Comparison of ENCODE assay signal across 16 mouse cellular contexts in genomic region chr7:74172504-74173229, GRCm38 (mm10).
DNase-seq lines count a peak whose midpoint lies in the region; ATAC-seq and TF ChIP-seq lines count a peak whose summit lies in the region.
"Had no signal": no experiment of that assay in that cellular context is flagged by ENCODE, and none has a peak within 500 bp of the region (broad histone marks: within the 10 kb centered on the region; RNA-seq: fewer than 3 reads in every experiment).

No protein-coding gene starts in this region.

- H3K27ac ChIP-seq in heart, embryonic 10.5 days = peak overlapping the region; percentile 29; the same call in 1 of the 2 replicates
- H3K27ac ChIP-seq in embryonic facial prominence, embryonic 14.5 days (replicated peaks; ENCODE audit: low read depth, low read length) = no peak overlapping the region
- H3K27ac ChIP-seq in lung, postnatal 0 days (ENCODE audit: low read length) = no peak overlapping the region
- H3K27ac ChIP-seq in hindbrain, postnatal 0 days = no peak overlapping the region
- no peak overlapping the region for H3K27ac ChIP-seq in hindbrain, embryonic 13.5 days
- H3K27ac ChIP-seq: embryonic facial prominence, embryonic 13.5 days; neural tube, embryonic 12.5 days had no signal

- DNase-seq in heart, embryonic 10.5 days (ENCODE audit: low spot score) = no peak
- no peak for DNase-seq in heart, adult 18-20 months
- DNase-seq in Muller cell, postnatal 12 days (ENCODE audit: inconsistent ontology term) = peak; percentile 32
- peak; percentile 82 for DNase-seq in embryonic facial prominence, embryonic 14.5 days (ENCODE audit: low spot score)
- DNase-seq in lung, postnatal 0 days (ENCODE audit: low spot score) = peak; percentile 82
- DNase-seq in layer of hippocampus, adult 18-20 months (ENCODE audit: low spot score in 2 of 2) = no peak
- no peak for DNase-seq in hindbrain, postnatal 0 days (ENCODE audit: low spot score)
- DNase-seq: adrenal gland, postnatal 10 days; cerebellum, adult 11-12 months; kidney, adult 11 months; right cerebral cortex, postnatal 14 days had no signal

- WGBS in heart, embryonic 10.5 days = 63% methylated on average over 4 of the region's 4 CpGs
- 51% methylated on average over 4 of the region's 4 CpGs for WGBS in embryonic facial prominence, embryonic 14.5 days
- WGBS in lung, postnatal 0 days = 17% methylated on average over 4 of the region's 4 CpGs
- WGBS in hindbrain, postnatal 0 days = 75% methylated on average over 4 of the region's 4 CpGs
- 77% methylated on average over 4 of the region's 4 CpGs for WGBS in hindbrain, embryonic 13.5 days

- no peaks in the 10 kb centered on the region for H3K36me3 ChIP-seq in heart, embryonic 10.5 days
- no peaks in the 10 kb centered on the region for H3K36me3 ChIP-seq in embryonic facial prominence, embryonic 14.5 days (ENCODE audit: control insufficient read depth, insufficient read depth, low read length)
- no peaks in the 10 kb centered on the region for H3K36me3 ChIP-seq in lung, postnatal 0 days (ENCODE audit: insufficient read depth, low read length)
- no peaks in the 10 kb centered on the region for H3K36me3 ChIP-seq in hindbrain, postnatal 0 days (ENCODE audit: insufficient read depth, low read length)
- H3K36me3 ChIP-seq in hindbrain, embryonic 13.5 days = no peaks in the 10 kb centered on the region
- H3K36me3 ChIP-seq: embryonic facial prominence, embryonic 13.5 days; neural tube, embryonic 12.5 days had no signal

- TF ChIP-seq EP300 in lung, postnatal 0 days (IDR thresholded peaks at IDR 0.05) = peak; percentile 31; the same call in 1 of the 2 replicates

- no peak for TF ChIP-seq CTCF in lung, postnatal 0 days (IDR thresholded peaks at IDR 0.05)
- no peak for TF ChIP-seq CTCF in hindbrain, postnatal 0 days (IDR thresholded peaks at IDR 0.05; ENCODE audit: low read depth)

- H3K9ac ChIP-seq in embryonic facial prominence, embryonic 14.5 days (ENCODE audit: low read depth, low read length) = no peak overlapping the region
- no peak overlapping the region for H3K9ac ChIP-seq in lung, postnatal 0 days (replicated peaks; ENCODE audit: low read depth)
- H3K9ac ChIP-seq in hindbrain, postnatal 0 days (replicated peaks; ENCODE audit: low read length) = no peak overlapping the region
- H3K9ac ChIP-seq in hindbrain, embryonic 13.5 days = no peak overlapping the region
- H3K9ac ChIP-seq: embryonic facial prominence, embryonic 13.5 days; neural tube, embryonic 12.5 days had no signal

- no peak overlapping the region for H3K4me2 ChIP-seq in embryonic facial prominence, embryonic 14.5 days (ENCODE audit: low read depth, low read length)
- H3K4me2 ChIP-seq in lung, postnatal 0 days (replicated peaks; ENCODE audit: low read depth, low read length) = no peak overlapping the region
- H3K4me2 ChIP-seq in hindbrain, postnatal 0 days (ENCODE audit: low read depth, low read length) = no peak overlapping the region
- H3K4me2 ChIP-seq in hindbrain, embryonic 13.5 days = no peak overlapping the region
- H3K4me2 ChIP-seq: embryonic facial prominence, embryonic 13.5 days; liver, embryonic 11.5 days; midbrain, embryonic 11.5 days; neural tube, embryonic 12.5 days had no signal

- no peak overlapping the region for H3K4me3 ChIP-seq in heart, embryonic 10.5 days
- H3K4me3 ChIP-seq in embryonic facial prominence, embryonic 14.5 days (ENCODE audit: low read depth, low read length) = no peak overlapping the region
- H3K4me3 ChIP-seq in lung, postnatal 0 days (ENCODE audit: low read depth, low read length) = no peak overlapping the region
- H3K4me3 ChIP-seq in hindbrain, postnatal 0 days (ENCODE audit: low read length) = no peak overlapping the region
- no peak overlapping the region for H3K4me3 ChIP-seq in hindbrain, embryonic 13.5 days
- H3K4me3 ChIP-seq: embryonic facial prominence, embryonic 13.5 days; neural tube, embryonic 12.5 days had no signal

- H3K9me3 ChIP-seq in heart, embryonic 10.5 days = no peaks in the 10 kb centered on the region
- no peaks in the 10 kb centered on the region for H3K9me3 ChIP-seq in embryonic facial prominence, embryonic 14.5 days (ENCODE audit: control insufficient read depth, low read length)
- H3K9me3 ChIP-seq in lung, postnatal 0 days (ENCODE audit: low read length) = no peaks in the 10 kb centered on the region
- no peaks in the 10 kb centered on the region for H3K9me3 ChIP-seq in hindbrain, postnatal 0 days (ENCODE audit: low read length)
- H3K9me3 ChIP-seq in hindbrain, embryonic 13.5 days = no peaks in the 10 kb centered on the region
- H3K9me3 ChIP-seq: embryonic facial prominence, embryonic 13.5 days; neural tube, embryonic 12.5 days had no signal

- peaks cover 4% of the 10 kb centered on the region; the same call in 1 of the 2 replicates for H3K4me1 ChIP-seq in heart, embryonic 10.5 days
- peaks cover 10% of the 10 kb centered on the region for H3K4me1 ChIP-seq in embryonic facial prominence, embryonic 14.5 days (ENCODE audit: control insufficient read depth, insufficient read depth, low read length)
- H3K4me1 ChIP-seq in lung, postnatal 0 days (ENCODE audit: insufficient read depth, low read depth, low read length) = no peaks in the 10 kb centered on the region
- no peaks in the 10 kb centered on the region for H3K4me1 ChIP-seq in hindbrain, postnatal 0 days (ENCODE audit: insufficient read depth, low read length)
- peaks cover 10% of the 10 kb centered on the region for H3K4me1 ChIP-seq in hindbrain, embryonic 13.5 days (replicated peaks)

- ATAC-seq in embryonic facial prominence, embryonic 14.5 days (ENCODE audit: low read depth) = peak; percentile 81
- peak; percentile 80 for ATAC-seq in lung, postnatal 0 days
- ATAC-seq in hindbrain, postnatal 0 days = no peak
- no peak for ATAC-seq in hindbrain, embryonic 13.5 days (ENCODE audit: low FRiP score)

- no peaks in the 10 kb centered on the region for H3K27me3 ChIP-seq in heart, embryonic 10.5 days (ENCODE audit: insufficient read depth, poor library complexity, severe bottlenecking)
- H3K27me3 ChIP-seq in embryonic facial prominence, embryonic 14.5 days (replicated peaks; ENCODE audit: control insufficient read depth, insufficient read depth, low read length) = no peaks in the 10 kb centered on the region
- H3K27me3 ChIP-seq in lung, postnatal 0 days (replicated peaks; ENCODE audit: insufficient read depth, low read length) = no peaks in the 10 kb centered on the region
- no peaks in the 10 kb centered on the region for H3K27me3 ChIP-seq in hindbrain, postnatal 0 days (ENCODE audit: insufficient read depth, low read length)
- H3K27me3 ChIP-seq in hindbrain, embryonic 13.5 days = no peaks in the 10 kb centered on the region
- H3K27me3 ChIP-seq: embryonic facial prominence, embryonic 13.5 days; neural tube, embryonic 12.5 days had no signal

Comparison
In these comparisons a context has a peak if more than half of its experiments do, and no peak if none do; other contexts are left out.
1. DNase-seq: peak in Muller cell, postnatal 12 days (single experiment), embryonic facial prominence, embryonic 14.5 days (single experiment) and lung, postnatal 0 days (single experiment); none in heart, embryonic 10.5 days (single experiment), heart, adult 18-20 months (0 of 2), layer of hippocampus, adult 18-20 months (0 of 2) and hindbrain, postnatal 0 days (single experiment).
2. ATAC-seq: peak in embryonic facial prominence, embryonic 14.5 days (single experiment) and lung, postnatal 0 days (single experiment); none in hindbrain, postnatal 0 days (single experiment) and hindbrain, embryonic 13.5 days (single experiment).